Mouse (Mus musculus) thymus, postnatal 0 days (tissue): Measurements from ENCODE around the gene Pdss2. TPM values are rescaled to one million over a fixed set of nuclear protein-coding genes. Genes with fewer than 3 reads are reported as not detected.

Experiments
- DNase-seq: peaks from one replicate; pipeline ENCODE4 v3.0.0-alpha.2; 2015; ENCODE audit warnings: low spot score
- polyA plus RNA-seq: library from polyadenylated mRNA; unstranded; fragments of >200 nt; fragmentation: Nextera tagmentation; extraction: Ambion mirVana; gene quantifications from 2 replicates; pipeline ENCODE4 v1.2.1, GENCODE M21; 2015

Pdss2 gene
- polyA plus RNA-seq, 1 experiment from 2014 or later: 10.1 TPM

DNA sequence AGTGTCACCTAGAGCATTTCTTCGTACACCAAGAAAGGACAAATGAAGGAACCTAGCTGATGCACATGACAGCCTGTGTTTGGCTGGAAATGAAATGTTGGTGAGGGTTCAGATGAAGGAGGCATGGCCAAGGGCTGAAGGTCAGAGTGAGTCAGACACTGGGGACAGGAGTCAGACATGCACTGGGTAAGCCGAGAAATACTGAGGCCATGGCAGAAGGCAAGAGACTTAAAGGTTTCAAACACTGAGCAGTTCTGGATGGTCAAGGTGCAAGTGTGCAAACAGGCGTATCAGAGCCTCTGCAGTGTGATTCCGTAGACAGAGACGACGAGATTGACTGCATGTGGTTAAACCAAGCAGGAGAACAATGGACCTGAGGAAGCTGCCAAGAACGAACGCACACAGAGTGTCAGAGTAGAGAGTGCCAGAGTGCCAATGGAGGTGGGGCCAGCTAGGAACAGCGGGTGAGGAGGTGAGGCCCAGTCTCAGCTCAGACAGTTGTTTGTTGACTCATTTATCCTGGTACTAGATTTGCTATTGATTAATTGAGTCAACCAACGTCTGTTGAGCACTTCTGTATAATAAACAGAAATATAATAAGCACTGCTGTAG, 89.6 kb downstream of the Pdss2 start:
- no peak for DNase-seq

DNA sequence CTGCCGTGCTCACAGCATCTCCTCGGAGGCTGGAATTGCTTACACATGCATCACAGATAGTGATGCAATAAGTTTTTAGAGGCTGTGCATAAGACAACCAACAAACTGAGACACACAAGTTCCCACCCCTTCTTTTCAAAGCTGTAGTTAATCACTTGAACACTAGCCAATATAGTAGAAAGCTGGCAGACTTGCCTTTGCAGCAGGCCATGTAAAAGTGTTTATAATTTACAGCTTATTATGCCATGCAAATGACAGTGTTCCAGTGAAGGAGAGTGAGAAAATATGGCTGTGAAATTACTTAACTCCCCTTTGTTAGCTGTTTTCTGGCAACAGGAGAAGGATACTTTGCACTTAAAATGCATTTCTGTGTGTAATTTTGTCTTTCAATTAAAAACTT, 90.9 kb downstream of the Pdss2 start:
- DNase-seq: no peak

DNA sequence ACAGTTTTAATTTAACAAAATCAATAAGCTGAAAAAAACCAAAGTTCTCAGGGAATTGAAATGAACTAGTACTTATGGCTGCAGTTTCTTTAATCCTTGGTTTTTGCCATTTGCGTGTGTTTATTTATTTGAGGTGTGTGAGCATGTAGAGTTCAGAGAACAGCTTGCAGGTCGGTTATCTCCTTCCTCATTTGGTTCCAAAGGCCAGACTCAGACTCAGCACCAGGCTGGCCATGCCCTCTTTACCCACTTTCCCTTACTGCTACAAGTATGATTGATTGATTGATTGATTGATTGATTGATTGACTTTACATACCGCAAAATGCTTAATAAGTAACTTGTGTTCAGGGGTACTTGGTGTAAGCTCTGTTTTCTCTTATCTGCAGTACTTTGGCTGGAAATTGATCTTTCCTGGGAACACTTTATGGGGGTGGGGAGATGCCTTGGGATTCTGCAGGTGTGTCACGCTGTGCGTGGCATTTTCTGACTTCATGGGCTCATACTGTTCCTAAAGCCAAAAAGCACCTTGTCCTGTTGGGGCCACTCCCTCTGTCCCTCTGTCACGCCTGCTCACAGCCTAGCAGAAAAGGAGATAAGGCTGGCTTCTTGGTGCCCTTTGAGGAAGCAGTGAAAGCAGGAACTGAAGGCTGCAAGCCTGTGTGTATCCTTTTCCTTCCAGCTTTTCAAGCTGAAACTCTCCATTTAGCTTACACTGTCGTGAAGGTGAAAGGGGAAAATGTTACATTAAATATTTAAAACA, 91.6 kb downstream of the Pdss2 start:
- DNase-seq: no peak

DNA sequence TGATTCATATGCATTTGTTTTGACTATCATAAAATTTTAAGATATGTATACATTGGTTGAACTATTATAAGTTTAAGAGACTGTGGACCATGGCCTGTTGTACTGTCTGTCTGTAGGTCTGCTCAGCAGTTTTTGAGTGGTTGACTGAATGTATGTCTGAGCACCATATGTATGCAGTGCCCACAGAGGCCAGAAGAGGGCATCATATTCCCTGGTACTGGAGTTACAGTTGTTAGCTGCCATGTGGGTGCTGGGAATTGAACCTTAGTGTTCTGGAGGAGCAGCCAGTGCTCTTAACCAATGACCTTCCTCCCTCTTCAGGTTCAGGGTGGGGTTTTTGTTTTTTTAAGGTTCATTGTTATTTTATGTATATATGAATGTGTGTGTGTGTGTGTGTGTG, 93.9 kb downstream of the Pdss2 start:
- no peak for DNase-seq

DNA sequence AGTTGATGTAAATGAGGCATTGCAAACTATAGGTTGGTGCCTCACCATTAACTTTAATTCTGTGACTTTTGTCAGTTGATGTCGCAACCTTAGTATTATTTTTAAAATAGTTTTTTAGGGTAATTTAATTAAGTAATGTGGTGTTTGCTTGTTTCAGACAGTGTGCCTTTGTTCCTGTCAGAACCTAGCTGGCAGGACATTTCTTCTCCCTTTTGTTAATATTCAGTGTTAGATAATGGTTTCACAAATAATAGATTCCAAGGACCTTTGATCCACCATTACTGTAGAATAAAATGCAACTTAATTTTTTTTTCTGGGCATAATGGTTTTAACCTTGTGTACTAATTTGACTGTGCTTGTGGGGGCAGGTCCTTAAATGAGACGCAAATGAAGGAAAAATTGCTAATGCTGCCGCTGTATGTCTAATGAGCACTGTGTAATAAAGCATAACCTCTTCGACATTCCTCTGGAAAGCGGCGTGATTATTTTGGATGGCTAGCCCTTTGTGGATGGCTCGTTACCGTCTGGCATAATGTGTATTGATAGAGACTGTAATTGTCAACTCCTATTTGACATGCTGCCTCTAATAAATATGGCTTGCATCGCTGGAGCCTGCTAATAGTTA, 96.2 kb downstream of the Pdss2 start:
- no peak for DNase-seq

DNA sequence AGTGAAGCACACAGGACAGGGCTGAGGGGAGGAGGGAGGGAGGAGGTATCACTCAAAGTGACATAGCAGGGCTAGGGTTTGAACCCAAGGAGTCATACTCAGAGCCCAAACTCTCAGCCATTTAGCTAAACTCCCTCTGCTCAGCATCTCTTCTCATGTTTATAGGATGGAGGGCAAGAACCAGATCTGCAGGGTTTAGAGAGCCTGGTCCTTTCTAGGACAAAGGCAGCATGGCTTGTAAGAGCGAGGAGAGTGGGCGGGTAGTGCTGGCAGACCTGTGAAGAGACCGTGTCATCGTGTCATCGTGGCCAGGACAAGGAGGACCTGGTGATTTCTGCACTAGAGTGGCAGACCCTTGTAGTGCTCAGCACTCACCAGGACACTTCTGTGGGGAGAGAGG, 99.7 kb downstream of the Pdss2 start:
- no peak for DNase-seq

DNA sequence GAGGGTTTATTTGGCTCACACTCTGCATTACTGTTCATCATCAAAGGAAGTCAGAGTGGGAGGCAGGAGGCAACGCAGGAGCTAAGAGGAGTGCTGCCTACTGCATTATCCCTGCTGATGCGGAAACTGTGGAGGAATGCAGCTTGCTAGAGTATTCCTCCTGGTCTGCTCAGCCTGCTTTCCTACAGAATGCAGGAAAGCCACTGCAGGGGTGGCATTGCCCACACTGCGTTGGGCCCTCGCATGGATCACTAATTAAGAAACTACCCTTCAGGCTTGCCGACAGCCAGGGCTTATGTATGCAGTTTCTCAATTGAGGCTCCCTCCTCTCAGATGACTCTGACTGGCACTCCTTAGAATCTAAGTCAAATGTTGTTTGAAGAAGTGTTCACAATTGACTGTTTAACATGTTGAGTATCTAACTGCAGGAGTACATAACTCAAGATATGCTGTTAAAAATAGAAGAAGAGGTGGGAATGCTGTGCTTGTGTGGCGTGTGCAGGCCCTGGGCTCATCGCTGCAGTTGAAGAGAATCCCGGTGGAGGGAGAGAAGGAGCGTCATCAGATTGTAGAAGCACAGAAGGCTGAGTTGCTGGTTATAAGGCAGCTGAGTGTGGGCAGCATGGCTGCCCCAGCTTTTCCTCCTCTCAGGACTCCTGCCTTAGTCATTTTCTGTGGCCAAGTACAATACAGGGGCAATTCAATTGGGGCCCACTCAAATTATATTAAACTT, 101.3 kb downstream of the Pdss2 start:
- DNase-seq: no peak

DNA sequence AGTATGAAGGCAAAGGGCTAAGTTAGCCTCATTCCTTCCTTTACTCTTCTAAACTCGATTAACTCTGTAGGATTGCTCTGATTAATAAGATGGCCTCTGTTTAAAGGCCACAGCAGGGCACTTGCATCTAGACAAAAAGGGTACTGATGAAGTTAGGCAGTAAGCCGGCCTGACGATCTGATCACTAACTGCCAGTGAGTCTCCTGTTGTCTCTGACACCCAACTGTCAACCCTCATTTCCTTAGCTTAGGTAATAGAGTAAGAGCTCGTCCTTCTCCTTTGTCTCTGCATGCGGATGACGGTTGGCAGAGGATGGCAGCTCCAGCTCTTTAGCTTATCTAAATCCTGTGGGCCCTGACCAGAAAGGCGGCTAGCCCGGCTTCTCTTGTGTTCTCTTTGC, 102.1 kb downstream of the Pdss2 start:
- DNase-seq: no peak

DNA sequence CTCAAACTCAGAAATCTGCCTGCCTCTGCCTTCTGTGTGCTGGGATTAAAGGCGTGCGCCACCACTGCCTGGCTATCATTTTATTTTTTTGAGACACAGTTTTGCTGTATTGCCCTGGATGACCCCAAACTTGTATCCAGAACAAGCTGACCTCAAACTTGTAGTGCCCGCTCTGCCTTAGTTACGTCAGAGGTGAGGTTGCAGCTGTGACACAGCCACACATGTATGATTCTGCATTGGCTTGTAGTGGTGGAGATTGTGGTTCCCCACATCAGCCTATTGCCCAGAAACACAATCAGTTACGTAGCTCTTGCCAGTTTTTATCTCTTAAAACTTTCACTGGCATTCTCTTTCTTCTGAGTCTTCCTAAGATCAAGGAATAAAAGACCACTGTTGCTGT, 108.5 kb downstream of the Pdss2 start:
- DNase-seq: peak; percentile 5

DNA sequence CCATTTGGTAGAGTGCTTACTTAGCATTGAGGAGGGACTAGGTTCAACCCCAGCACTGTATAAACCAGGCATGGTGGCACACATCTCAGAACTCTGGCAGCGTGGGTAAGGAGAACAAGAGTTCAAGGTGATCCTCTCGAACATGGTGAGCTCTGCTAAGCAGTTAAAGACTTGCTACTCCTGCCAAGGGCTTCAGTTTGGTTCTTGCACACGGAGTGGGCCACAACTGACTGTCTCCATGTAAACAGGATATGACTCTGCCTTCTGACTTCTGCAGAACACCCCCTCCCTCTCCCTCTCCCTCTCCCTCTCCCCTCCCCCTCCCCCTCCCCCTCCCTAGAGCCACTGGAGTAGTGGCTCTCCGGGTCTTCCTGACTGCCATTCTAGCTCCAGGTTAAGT, 109.4 kb downstream of the Pdss2 start:
- peak; percentile 59 for DNase-seq

DNA sequence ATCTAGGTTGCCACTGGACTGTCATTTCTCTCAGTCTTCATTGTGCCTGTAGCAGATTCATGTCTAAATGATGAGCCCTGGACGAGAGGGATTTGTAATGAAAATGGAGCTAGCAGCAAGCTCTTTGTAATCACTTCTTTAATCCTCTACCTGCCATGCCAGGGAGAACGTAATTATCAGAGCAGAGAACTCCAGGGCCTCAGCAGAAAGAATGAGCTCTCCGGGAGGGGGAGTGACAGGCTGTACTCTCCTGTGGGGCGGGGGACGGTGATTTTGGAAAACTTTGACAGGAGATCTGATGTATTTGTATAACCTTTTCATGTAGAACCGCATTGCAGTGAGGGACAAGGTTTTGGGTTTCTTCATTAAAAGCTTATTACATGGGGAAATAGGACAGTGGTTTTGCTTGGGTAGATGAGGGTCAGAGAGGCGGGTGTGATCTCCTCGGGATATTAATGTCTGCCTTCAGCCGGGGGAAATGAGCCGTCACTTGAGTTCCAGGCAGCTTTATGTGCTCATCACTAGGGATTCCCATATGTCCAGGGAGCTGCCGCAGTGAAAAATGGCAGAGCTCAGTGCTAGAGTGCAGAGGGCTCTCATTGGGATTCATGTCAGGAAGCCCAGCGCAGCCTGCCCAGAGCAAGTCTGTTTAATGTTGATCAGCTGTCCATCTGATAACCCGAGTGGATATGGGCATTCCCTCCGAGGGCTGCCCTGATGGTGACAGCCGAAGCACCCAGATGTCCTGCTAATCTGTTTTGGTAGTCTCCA, 110.8 kb downstream of the Pdss2 start:
- DNase-seq: no peak

DNA sequence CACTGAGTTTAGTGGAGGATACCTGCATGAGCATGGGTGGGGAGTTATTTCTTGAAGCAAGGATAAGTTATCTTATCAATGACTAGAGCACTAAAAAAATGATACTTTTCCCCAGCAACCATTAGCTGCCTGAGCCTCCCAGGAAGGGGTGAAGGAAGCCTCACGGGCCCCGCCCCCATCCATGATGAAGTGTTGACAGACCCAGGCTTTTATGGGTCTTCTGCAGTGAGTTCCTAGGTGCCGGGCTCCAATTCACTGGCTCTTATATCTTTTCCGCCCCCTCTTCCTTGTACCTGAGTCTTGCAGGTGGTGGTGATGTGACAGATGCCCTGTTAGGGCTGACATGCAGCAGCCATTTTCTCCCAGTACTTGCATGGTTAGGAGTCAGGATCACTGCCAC, 114.6 kb downstream of the Pdss2 start:
- DNase-seq: no peak

DNA sequence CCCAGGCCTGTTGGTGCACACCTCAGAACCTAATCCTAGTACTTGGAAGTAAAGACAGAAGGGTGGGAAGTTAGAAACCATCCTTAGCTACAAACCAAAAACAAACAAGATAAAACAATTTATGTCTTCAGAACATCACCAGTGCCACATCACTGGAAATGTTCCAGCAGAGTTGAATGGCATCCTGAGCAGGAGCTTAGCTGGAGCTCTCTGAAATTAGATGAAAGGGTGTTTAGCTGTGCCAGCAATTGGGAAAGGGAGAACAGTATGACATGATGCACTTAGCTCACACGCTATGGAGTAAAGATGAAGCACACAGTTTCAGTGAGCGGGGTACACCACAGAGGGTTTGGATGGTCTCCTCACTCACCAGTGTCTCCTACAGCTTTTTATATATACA, 115.8 kb downstream of the Pdss2 start:
- DNase-seq: no peak

DNA sequence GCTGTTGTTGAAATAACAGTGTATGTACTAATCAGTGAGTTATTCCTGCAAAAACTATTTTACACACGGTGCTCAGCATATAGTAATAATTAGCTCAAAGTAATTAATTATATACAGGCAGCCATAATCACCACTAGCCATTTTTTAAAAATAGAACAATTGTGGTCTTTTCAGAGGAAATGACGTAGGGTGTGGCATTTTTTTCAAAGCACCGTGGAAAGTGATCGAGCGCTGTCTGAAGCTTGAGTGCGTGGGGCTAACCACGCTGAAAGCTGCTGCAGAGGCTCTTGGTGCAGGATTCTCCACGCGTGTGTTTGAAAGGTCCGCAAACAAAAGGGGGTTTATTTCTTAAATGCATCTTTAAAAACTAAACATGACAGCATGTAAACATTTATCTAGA, 118.5 kb downstream of the Pdss2 start:
- peak; percentile 37 for DNase-seq

DNA sequence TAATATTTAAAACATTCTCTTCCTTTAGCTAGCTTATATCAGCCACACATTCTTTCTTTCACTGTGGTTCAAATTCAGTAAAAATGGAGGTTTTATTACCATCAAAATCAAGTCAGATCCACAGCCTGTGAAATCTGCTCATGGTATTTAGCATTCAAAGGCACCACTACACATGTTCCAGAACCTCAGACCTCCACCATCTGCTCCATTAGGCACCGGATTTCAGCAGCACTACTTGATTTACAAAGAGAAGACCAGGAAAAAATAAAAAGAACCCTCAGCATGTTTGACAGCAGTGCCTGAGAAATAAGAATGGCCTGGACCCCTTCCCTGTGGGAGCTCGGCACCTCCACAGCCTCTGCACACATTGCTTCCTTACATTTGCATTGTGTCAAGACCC, 128.4 kb downstream of the Pdss2 start:
- DNase-seq: no peak

DNA sequence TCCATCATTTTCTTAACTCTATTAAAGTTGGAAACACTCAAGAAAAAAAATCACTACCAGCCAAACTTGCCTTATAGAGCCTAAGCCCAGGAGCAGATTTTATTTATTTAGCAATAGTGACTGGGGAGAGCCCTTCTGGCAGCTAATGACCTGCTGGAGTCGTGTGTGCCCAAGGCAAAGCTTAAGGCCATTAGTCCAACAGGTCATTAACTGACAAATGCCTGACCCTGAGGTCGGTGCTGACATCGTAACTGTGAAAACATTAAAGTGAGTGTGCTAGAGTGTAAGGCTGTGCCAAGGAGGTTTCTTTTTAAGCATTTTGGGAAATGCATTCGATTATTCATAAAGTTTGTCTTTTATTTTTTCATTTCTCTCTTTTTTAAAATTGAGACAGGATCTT, 136.6 kb downstream of the Pdss2 start:
- DNase-seq: no peak

DNA sequence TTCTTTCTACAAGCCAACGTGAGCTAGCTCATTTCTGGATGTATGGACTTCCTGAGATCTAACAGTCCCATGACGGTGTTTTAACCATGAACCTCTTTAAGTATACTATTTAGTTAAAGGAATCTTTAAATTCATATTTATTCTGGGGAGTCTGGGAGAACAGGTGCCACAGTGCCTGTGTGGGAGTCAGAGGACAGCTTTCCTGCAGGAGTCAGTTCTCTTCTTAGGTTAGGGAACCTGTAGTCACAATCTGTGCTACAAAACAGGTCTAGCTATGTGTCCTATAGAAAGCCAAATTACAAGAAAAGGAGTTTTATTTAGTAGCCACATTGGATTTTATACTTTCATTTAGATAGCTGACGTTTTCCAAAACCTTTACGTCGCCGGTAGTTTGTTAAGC, 141.7 kb downstream of the Pdss2 start:
- DNase-seq: no peak

DNA sequence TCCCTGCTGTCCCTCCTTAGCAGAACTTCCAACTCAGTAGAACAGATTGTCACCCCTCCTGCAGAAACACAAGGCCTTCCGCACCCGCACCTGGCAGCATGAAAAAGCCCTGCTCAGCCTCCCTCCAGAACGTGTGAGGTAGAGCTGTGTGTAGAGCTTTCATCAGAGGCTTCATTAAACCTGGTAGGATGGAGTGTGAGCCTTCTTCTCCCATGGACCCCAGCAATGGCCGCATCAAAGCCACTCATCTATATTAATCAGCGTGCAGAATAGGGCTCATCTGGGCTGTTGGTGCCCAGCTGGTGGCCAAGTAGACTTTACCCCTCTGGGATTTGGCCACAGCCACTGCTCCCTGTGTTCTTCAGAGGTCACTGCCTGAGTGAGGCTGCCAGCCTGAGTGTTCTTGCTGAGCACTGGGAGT, 142.2 kb downstream of the Pdss2 start:
- no peak for DNase-seq

DNA sequence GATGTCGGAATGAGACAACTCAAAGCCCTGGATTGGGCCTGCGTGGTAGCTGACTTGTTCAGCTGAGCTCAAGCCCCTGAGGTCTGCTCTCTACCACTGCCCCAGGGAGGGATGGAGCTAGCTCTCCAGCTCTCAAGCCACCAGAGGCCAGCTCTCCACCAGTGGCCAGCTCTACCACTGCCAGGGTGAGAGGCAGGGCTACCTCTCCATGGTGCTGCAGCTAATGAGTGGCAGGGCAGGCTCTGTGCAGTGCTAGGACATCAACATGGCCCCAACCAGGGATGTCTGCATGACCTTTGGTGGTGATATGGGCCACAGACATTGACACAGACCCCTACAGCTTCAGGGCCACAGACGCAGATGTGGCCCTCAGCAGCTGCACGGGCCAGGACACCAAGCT, 144.6 kb downstream of the Pdss2 start:
- no peak for DNase-seq

DNA sequence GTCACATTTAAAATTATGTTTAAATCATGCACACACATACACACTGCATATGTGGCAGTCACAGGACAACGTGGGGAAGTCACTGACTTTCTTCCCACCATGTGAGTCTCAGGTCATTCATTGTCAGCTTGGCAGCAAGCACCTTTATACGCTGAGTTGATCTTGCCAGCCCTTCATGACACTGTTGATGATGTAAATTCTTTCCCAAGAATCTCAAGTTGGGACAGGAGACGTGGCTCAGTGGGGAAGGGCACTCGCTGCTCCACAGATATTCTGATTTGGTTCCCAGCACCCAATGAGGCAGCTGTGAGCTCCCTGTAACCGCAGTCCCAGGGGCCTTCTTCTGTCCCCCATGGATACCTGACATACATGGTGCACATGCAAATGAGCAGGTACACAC, 147.3 kb downstream of the Pdss2 start:
- no peak for DNase-seq

DNA sequence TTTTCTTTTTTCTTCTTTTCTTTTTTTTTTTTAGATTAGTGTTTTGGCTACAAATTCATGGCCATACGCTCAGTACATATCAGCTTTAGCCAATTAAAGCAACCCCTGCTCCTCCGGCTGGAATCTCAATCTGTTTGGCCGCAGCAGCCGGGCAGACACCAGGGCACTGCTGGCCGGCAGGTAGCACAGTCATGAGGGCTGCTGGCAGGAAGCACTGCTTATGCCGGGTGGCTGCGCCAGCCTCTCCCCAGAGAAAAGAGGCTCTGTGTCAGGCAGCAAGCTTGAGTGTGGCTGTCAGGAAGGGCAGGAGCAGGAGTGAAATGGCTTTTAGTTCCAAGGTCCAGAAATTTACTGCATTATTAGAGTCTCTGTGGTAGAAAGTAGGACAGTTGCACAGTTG, 151.0 kb downstream of the Pdss2 start:
- DNase-seq: no peak
